Mouse (Mus musculus) CH12.LX (cell line): ENCODE data around the gene Nat8f5.

Experiments used
- CTCF ChIP-seq, 2 experiments: IDR thresholded peaks in 1 of 2; conservative IDR thresholded peaks in 1 of 2; 2 replicates each; pipeline ENCODE4 v1.5.1; 2011 to 2012; ENCODE audit warnings: low read depth in 2 of 2, low read length in 2 of 2, improper control_type of control experiment in 1 of 2, inconsistent platforms in 1 of 2, mild to moderate bottlenecking in 1 of 2, moderate library complexity in 1 of 2
- EP300 ChIP-seq: IDR thresholded peaks from 2 replicates; pipeline ENCODE4 v1.6.1; 2011; ENCODE audit warnings: low read length, improper control_type of control experiment
- ETS1 ChIP-seq: conservative IDR thresholded peaks from 2 replicates; pipeline ENCODE4 v1.6.1; 2012; ENCODE audit warnings: low read depth, mild to moderate bottlenecking, inconsistent platforms, low read length, improper control_type of control experiment, moderate library complexity
- JUND ChIP-seq: conservative IDR thresholded peaks from 2 replicates; pipeline ENCODE4 v1.6.1; 2011; ENCODE audit warnings: low read depth, low read length, improper control_type of control experiment
- MAZ ChIP-seq: IDR thresholded peaks from 2 replicates; pipeline ENCODE4 v1.6.1; 2012; ENCODE audit warnings: low read depth, mild to moderate bottlenecking, inconsistent platforms, low read length, improper control_type of control experiment, moderate library complexity
- NRF1 ChIP-seq: IDR thresholded peaks from 2 replicates; pipeline ENCODE4 v1.6.1; 2014; ENCODE audit warnings: low read depth, mild to moderate bottlenecking, inconsistent platforms, low read length, improper control_type of control experiment, moderate library complexity
- POLR2A ChIP-seq: IDR thresholded peaks from 2 replicates; pipeline ENCODE4 v1.6.1; 2011; ENCODE audit warnings: low read depth, mild to moderate bottlenecking, improper control_type of control experiment, low read length
- RAD21 ChIP-seq: IDR thresholded peaks from 2 replicates; pipeline ENCODE4 v1.6.1; 2011; ENCODE audit warnings: low read depth, mild to moderate bottlenecking, low read length, improper control_type of control experiment, moderate library complexity
- SIN3A ChIP-seq: IDR thresholded peaks from 2 replicates; pipeline ENCODE4 v1.6.1; 2012; ENCODE audit warnings: low read length, improper control_type of control experiment, inconsistent platforms
- TCF12 ChIP-seq: IDR thresholded peaks from 2 replicates; pipeline ENCODE4 v1.6.1; 2014; ENCODE audit warnings: low read depth, mild to moderate bottlenecking, inconsistent platforms, low read length, improper control_type of control experiment
- USF1 ChIP-seq: IDR thresholded peaks from 2 replicates; pipeline ENCODE4 v1.6.1; 2014; ENCODE audit warnings: low read depth, mild to moderate bottlenecking, inconsistent platforms, low read length, improper control_type of control experiment

GRCm38 (mm10) chr6:85813339-85813738 is 7.4 kb downstream of the Nat8f5 start:
- TF ChIP-seq CTCF (conservative IDR thresholded peaks at IDR 0.05 in 1 of 2, IDR thresholded peaks at IDR 0.05 in 1 of 2; ENCODE audit: low read depth in 2 of 2, low read length in 2 of 2) (no peak), JUND (no peak), EP300 (no peak), MAZ (no peak), RAD21 (no peak), NRF1 (no peak), TCF12 (no peak), USF1 (no peak), SIN3A (no peak), POLR2A (no peak), ETS1 (no peak)
